Mouse (Mus musculus) lung, postnatal 0 days (tissue): Measurements from ENCODE around the gene Gm11397. TPM values are rescaled to one million over a fixed set of nuclear protein-coding genes. Genes with fewer than 3 reads are reported as not detected.
"Not testable (repeated sequence)": the region's sequence is repeated elsewhere in the genome, so short reads cannot be mapped to it uniquely, and the experiment has no call there.

Experiments
- ATAC-seq: fragments of 200-750 bp; cut with Nextera tagmentation; 2 replicates; pipeline ENCODE4 v1.8.0; 2017; ENCODE audit warnings: moderate library complexity
- DNase-seq: peaks from one replicate; pipeline ENCODE4 v3.0.0-alpha.2; 2016; ENCODE audit warnings: low spot score
- H3K27ac ChIP-seq: fragments of 300-500 bp; sonication (generic); 2 replicates; pipeline ENCODE4 v1.5.1; 2014; ENCODE audit warnings: antibody characterized with exemption, mild to moderate bottlenecking, low read length, mixed read lengths
- H3K27me3 ChIP-seq: fragments of 300-500 bp; sonication (generic); replicated peaks from 2 replicates; pipeline ENCODE4 v1.6.1; 2014; ENCODE audit warnings: low read length, mixed read lengths; ENCODE audit not compliant: insufficient read depth
- H3K36me3 ChIP-seq: fragments of 300-500 bp; sonication (generic); 2 replicates; pipeline ENCODE4 v1.6.1; 2014; ENCODE audit warnings: low read length, mixed read lengths; ENCODE audit not compliant: insufficient read depth
- H3K4me1 ChIP-seq: fragments of 300-500 bp; sonication (generic); 2 replicates; pipeline ENCODE4 v1.6.1; 2014; ENCODE audit warnings: antibody characterized with exemption, low read depth, low read length, mixed read lengths; ENCODE audit not compliant: insufficient read depth
- H3K4me2 ChIP-seq: fragments of 300-500 bp; sonication (generic); replicated peaks from 2 replicates; pipeline ENCODE4 v1.6.1; 2014; ENCODE audit warnings: low read depth, mild to moderate bottlenecking, low read length, moderate library complexity, mixed read lengths
- H3K4me3 ChIP-seq: fragments of 300-500 bp; sonication (generic); 2 replicates; pipeline ENCODE4 v1.5.1; 2014; ENCODE audit warnings: low read depth, low read length
- H3K9ac ChIP-seq: fragments of 300-500 bp; sonication (generic); replicated peaks from 2 replicates; pipeline ENCODE4 v1.6.1; 2014; ENCODE audit warnings: low read depth, mild to moderate bottlenecking
- H3K9me3 ChIP-seq: fragments of 300-500 bp; sonication (generic); 2 replicates; pipeline ENCODE4 v1.6.1; 2016; ENCODE audit warnings: low read length, mixed read lengths
- WGBS: fragments of 180-500 bp; shearing (Covaris S2); extraction: QIAGEN DNeasy Blood & Tissue Kit; methylation state at CpG from one replicate; pipeline ENCODE4 v1.1.7; 2014; 5-methylcytosine and 5-hydroxymethylcytosine counted together
- polyA plus RNA-seq: library from polyadenylated mRNA; unstranded; fragments of >200 nt; fragmentation: Nextera tagmentation; extraction: Ambion mirVana; gene quantifications from 2 replicates; pipeline ENCODE4 v1.2.1, GENCODE M21; 2015

The Gm11397 gene
- not detected in 2 replicates for polyA plus RNA-seq

DNA sequence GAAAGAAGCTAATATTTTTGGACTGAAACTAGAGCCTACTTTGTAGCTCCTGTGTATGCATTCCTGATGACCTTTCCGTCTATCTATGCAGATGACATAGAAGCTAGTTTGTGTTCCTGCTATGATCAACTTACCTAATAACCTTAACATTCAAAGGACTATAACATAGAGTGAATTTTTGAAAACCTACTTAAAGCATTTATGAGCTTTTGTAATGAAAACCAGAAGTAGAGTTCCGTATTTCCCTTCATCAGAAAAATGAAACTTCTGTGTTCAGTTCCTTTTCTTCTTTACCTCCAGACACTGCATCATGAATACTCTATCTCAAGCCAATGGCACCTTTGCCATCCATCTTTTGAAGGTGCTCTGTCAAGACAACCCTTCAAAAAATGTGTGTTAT lies at the start of gene Gm11397:
Gene Gm11397 (plus strand): TSS at position 301 of the 400 bp plus-strand sequence.
- not testable (repeated sequence) for H3K4me2 ChIP-seq, H3K36me3 ChIP-seq, H3K9ac ChIP-seq, DNase-seq, H3K27me3 ChIP-seq, H3K4me1 ChIP-seq, H3K27ac ChIP-seq, H3K4me3 ChIP-seq, H3K9me3 ChIP-seq, ATAC-seq
- WGBS = 64% methylated on average over 2 of the region's 2 CpGs

GRCm38 (mm10) chr13:33356666-33357065 lies 38.9 kb upstream of the Gm11397 start:
- H3K27me3 ChIP-seq, DNase-seq, H3K4me1 ChIP-seq, H3K4me2 ChIP-seq, ATAC-seq, H3K4me3 ChIP-seq, H3K9me3 ChIP-seq, H3K9ac ChIP-seq, H3K27ac ChIP-seq, H3K36me3 ChIP-seq: not testable (repeated sequence)
- WGBS = 100% methylated on average over 1 of the region's 1 CpGs

- not testable (repeated sequence) for ATAC-seq, H3K4me2 ChIP-seq, H3K4me3 ChIP-seq, H3K4me1 ChIP-seq, H3K27me3 ChIP-seq, H3K27ac ChIP-seq, H3K36me3 ChIP-seq, H3K9me3 ChIP-seq, DNase-seq, H3K9ac ChIP-seq
Observed at GRCm38 (mm10) chr13:33432714-33433113, 37.2 kb downstream of the Gm11397 start.

Other genes with a start within 250 kb of the Gm11397 start
- gene Serpinb9c, start 236.0 kb upstream of the Gm11397 start, polyA plus RNA-seq = not detected in 2 replicates
- gene Serpinb9d, start 202.8 kb upstream of the Gm11397 start, polyA plus RNA-seq = not detected in 2 replicates
- gene Serpinb9e, start 146.1 kb upstream of the Gm11397 start, polyA plus RNA-seq = not detected in 2 replicates
- not detected in 2 replicates for gene Serpinb9f, start 71.7 kb upstream of the Gm11397 start, polyA plus RNA-seq
- not detected in 2 replicates for gene Serpinb9g, start 89.0 kb downstream of the Gm11397 start, polyA plus RNA-seq